Mouse (Mus musculus): ENCODE data around the gene Mrgprb1. TPM values are rescaled to one million over a fixed set of nuclear protein-coding genes. Genes with fewer than 3 reads are reported as not detected.

Gene Mrgprb1
- polyA plus RNA-seq (2017; shearing (Covaris generic)), result not detected

DNA sequence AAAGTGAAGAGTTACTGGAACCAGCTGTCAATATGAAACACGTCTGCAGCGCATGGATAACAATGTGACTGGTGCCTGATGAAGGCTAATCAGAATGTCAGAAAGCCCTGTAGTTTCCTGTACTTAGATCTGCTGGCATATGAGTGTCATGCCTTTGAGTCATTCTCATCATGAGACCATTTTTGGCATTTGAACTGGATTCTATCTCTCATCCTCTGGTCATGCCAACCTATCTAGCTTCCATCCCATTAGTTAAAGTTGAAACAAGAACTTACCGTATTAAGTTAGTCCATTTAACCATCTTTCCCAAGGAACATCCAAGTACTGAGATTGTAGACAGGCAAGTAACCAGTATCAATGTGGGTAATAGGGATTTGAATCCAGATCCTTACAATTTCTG lies at the start of gene Mrgprb1:
Gene Mrgprb1, minus strand, starts transcription at position 101 of the 400 bp plus-strand sequence.

DNA sequence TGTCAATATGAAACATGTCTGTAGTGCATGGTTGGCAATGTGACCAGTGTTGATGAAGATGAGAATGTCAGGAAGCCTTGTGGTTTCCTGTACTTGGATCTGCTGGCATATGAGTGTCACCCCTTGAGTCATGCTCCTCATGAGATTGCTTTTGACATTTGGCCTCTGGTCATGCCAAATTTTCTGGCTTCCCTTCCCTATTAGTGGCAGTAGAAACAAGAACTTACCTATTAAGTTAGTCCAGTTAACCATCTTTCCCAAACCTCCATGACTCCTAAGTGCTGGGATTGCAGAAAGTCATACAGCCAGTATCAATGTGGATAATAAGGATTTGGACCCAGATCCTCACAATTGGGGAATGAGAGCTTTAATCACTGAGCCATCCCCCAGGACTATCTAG lies 43.1 kb upstream of the Mrgprb1 start, which contains the start of gene Mrgprx2:
Gene Mrgprx2, minus strand, starts transcription at position 101 of the 400 bp plus-strand sequence.

Other genes starting within 250 kb of the Mrgprb1 start
- gene Mrgprb8, start 67.8 kb downstream of the Mrgprb1 start, polyA plus RNA-seq (2017; shearing (Covaris generic)), result not detected
- 0.15 TPM for gene Mrgprx2, start 43.0 kb upstream of the Mrgprb1 start, polyA plus RNA-seq (2017; shearing (Covaris generic))
- gene Mrgprb2, start 101.7 kb upstream of the Mrgprb1 start, polyA plus RNA-seq (2017; shearing (Covaris generic)), result not detected
- not detected for gene Mrgprb3, start 187.5 kb upstream of the Mrgprb1 start, polyA plus RNA-seq (2017; shearing (Covaris generic))